Mouse (Mus musculus): Measurements from ENCODE around the gene Trim33. TPM values are rescaled to one million over a fixed set of nuclear protein-coding genes. Genes with fewer than 3 reads are reported as not detected.

Gene Trim33
- polyA plus RNA-seq, 1 experiment: 138 TPM

GRCm38 (mm10) chr3:103394121-103394520 is 115.0 kb downstream of the Trim33 start:
- Histone ChIP-seq H3K4me1 (ENCODE audit: control insufficient read depth, insufficient read depth, low read length) (no peaks in the 10 kb centered on the region), H3K4me3 (ENCODE audit: low read depth, low read length) (no peak overlapping the region), H3K27me3 (ENCODE audit: control insufficient read depth, insufficient read depth, low read length, poor library complexity, severe bottlenecking) (no peaks in the 10 kb centered on the region), H3K36me3 (ENCODE audit: control insufficient read depth, insufficient read depth, low read length, poor library complexity, severe bottlenecking) (no peaks in the 10 kb centered on the region), H3K9ac (ENCODE audit: low read depth, poor library complexity, severe bottlenecking) (no peak overlapping the region), H3K27ac (ENCODE audit: insufficient read depth, low read length) (no peak overlapping the region), H3K9me3 (replicated peaks; ENCODE audit: control insufficient read depth, insufficient read depth, low read length, poor library complexity, severe bottlenecking) (no peaks in the 10 kb centered on the region)
- TF ChIP-seq EP300 (IDR thresholded peaks at IDR 0.05; ENCODE audit: insufficient read depth, low read depth, low read length) (no peak), CTCF (IDR thresholded peaks at IDR 0.05; ENCODE audit: low read depth, low read length) (no peak), POLR2A (IDR thresholded peaks at IDR 0.05; ENCODE audit: insufficient read depth, low read length) (no peak)

- H3K9ac ChIP-seq (ENCODE audit: low read depth, poor library complexity, severe bottlenecking): no peak overlapping the region
- no peaks in the 10 kb centered on the region for H3K9me3 ChIP-seq (replicated peaks; ENCODE audit: control insufficient read depth, insufficient read depth, low read length, poor library complexity, severe bottlenecking)
- H3K4me1 ChIP-seq (ENCODE audit: control insufficient read depth, insufficient read depth, low read length): peaks cover 2% of the 10 kb centered on the region
- H3K36me3 ChIP-seq (ENCODE audit: control insufficient read depth, insufficient read depth, low read length, poor library complexity, severe bottlenecking): no peaks in the 10 kb centered on the region
- H3K4me3 ChIP-seq (ENCODE audit: low read depth, low read length): no peak overlapping the region
- H3K27ac ChIP-seq (ENCODE audit: insufficient read depth, low read length): no peak overlapping the region
- TF ChIP-seq EP300 (IDR thresholded peaks at IDR 0.05; ENCODE audit: insufficient read depth, low read depth, low read length) (no peak), POLR2A (IDR thresholded peaks at IDR 0.05; ENCODE audit: insufficient read depth, low read length) (no peak), CTCF (IDR thresholded peaks at IDR 0.05; ENCODE audit: low read depth, low read length) (no peak)
- no peaks in the 10 kb centered on the region for H3K27me3 ChIP-seq (ENCODE audit: control insufficient read depth, insufficient read depth, low read length, poor library complexity, severe bottlenecking)
Measured at GRCm38 (mm10) chr3:103397523-103397922, 118.4 kb downstream of the Trim33 start.

GRCm38 (mm10) chr3:103400807-103401206 is 121.7 kb downstream of the Trim33 start:
- no peaks in the 10 kb centered on the region for H3K9me3 ChIP-seq (replicated peaks; ENCODE audit: control insufficient read depth, insufficient read depth, low read length, poor library complexity, severe bottlenecking)
- H3K4me1 ChIP-seq (ENCODE audit: control insufficient read depth, insufficient read depth, low read length): peaks cover 2% of the 10 kb centered on the region
- H3K36me3 ChIP-seq (ENCODE audit: control insufficient read depth, insufficient read depth, low read length, poor library complexity, severe bottlenecking): no peaks in the 10 kb centered on the region
- no peaks in the 10 kb centered on the region for H3K27me3 ChIP-seq (ENCODE audit: control insufficient read depth, insufficient read depth, low read length, poor library complexity, severe bottlenecking)
- H3K4me3 ChIP-seq (ENCODE audit: low read depth, low read length): no peak overlapping the region
- TF ChIP-seq POLR2A (IDR thresholded peaks at IDR 0.05; ENCODE audit: insufficient read depth, low read length) (no peak), CTCF (IDR thresholded peaks at IDR 0.05; ENCODE audit: low read depth, low read length) (no peak), EP300 (IDR thresholded peaks at IDR 0.05; ENCODE audit: insufficient read depth, low read depth, low read length) (no peak)
- no peak overlapping the region for H3K9ac ChIP-seq (ENCODE audit: low read depth, poor library complexity, severe bottlenecking)
- H3K27ac ChIP-seq (ENCODE audit: insufficient read depth, low read length): no peak overlapping the region

GRCm38 (mm10) chr3:103401342-103402098 is 122.4 kb downstream of the Trim33 start:
- peaks cover 2% of the 10 kb centered on the region for H3K4me1 ChIP-seq (ENCODE audit: control insufficient read depth, insufficient read depth, low read length)
- 0 out of 2 replicates have a peak overlapping the region, but pooled peaks have one; percentile 5 for H3K4me3 ChIP-seq (ENCODE audit: low read depth, low read length)
- no peak overlapping the region for H3K9ac ChIP-seq (ENCODE audit: low read depth, poor library complexity, severe bottlenecking)
- H3K27me3 ChIP-seq (ENCODE audit: control insufficient read depth, insufficient read depth, low read length, poor library complexity, severe bottlenecking): no peaks in the 10 kb centered on the region
- H3K9me3 ChIP-seq (replicated peaks; ENCODE audit: control insufficient read depth, insufficient read depth, low read length, poor library complexity, severe bottlenecking): no peaks in the 10 kb centered on the region
- H3K27ac ChIP-seq (ENCODE audit: insufficient read depth, low read length): no peak overlapping the region
- TF ChIP-seq EP300 (IDR thresholded peaks at IDR 0.05; ENCODE audit: insufficient read depth, low read depth, low read length) (no peak), POLR2A (IDR thresholded peaks at IDR 0.05; ENCODE audit: insufficient read depth, low read length) (no peak), CTCF (IDR thresholded peaks at IDR 0.05; ENCODE audit: low read depth, low read length) (no peak)
- H3K36me3 ChIP-seq (ENCODE audit: control insufficient read depth, insufficient read depth, low read length, poor library complexity, severe bottlenecking): no peaks in the 10 kb centered on the region

- H3K4me1 ChIP-seq (ENCODE audit: control insufficient read depth, insufficient read depth, low read length): peaks cover 2% of the 10 kb centered on the region
- H3K36me3 ChIP-seq (ENCODE audit: control insufficient read depth, insufficient read depth, low read length, poor library complexity, severe bottlenecking): no peaks in the 10 kb centered on the region
- H3K4me3 ChIP-seq (ENCODE audit: low read depth, low read length): no peak overlapping the region
- no peak overlapping the region for H3K9ac ChIP-seq (ENCODE audit: low read depth, poor library complexity, severe bottlenecking)
- no peak overlapping the region for H3K27ac ChIP-seq (ENCODE audit: insufficient read depth, low read length)
- H3K27me3 ChIP-seq (ENCODE audit: control insufficient read depth, insufficient read depth, low read length, poor library complexity, severe bottlenecking): no peaks in the 10 kb centered on the region
- TF ChIP-seq CTCF (IDR thresholded peaks at IDR 0.05; ENCODE audit: low read depth, low read length) (no peak), EP300 (IDR thresholded peaks at IDR 0.05; ENCODE audit: insufficient read depth, low read depth, low read length) (no peak), POLR2A (IDR thresholded peaks at IDR 0.05; ENCODE audit: insufficient read depth, low read length) (no peak)
- H3K9me3 ChIP-seq (replicated peaks; ENCODE audit: control insufficient read depth, insufficient read depth, low read length, poor library complexity, severe bottlenecking): no peaks in the 10 kb centered on the region
Measured at GRCm38 (mm10) chr3:103402212-103402611, 123.1 kb downstream of the Trim33 start.

GRCm38 (mm10) chr3:103405135-103405534 is 126.0 kb downstream of the Trim33 start:
- Histone ChIP-seq H3K27me3 (ENCODE audit: control insufficient read depth, insufficient read depth, low read length, poor library complexity, severe bottlenecking) (no peaks in the 10 kb centered on the region), H3K36me3 (ENCODE audit: control insufficient read depth, insufficient read depth, low read length, poor library complexity, severe bottlenecking) (no peaks in the 10 kb centered on the region), H3K4me1 (ENCODE audit: control insufficient read depth, insufficient read depth, low read length) (peaks cover 2% of the 10 kb centered on the region), H3K9ac (ENCODE audit: low read depth, poor library complexity, severe bottlenecking) (no peak overlapping the region), H3K9me3 (replicated peaks; ENCODE audit: control insufficient read depth, insufficient read depth, low read length, poor library complexity, severe bottlenecking) (no peaks in the 10 kb centered on the region), H3K27ac (ENCODE audit: insufficient read depth, low read length) (no peak overlapping the region), H3K4me3 (ENCODE audit: low read depth, low read length) (no peak overlapping the region)
- TF ChIP-seq CTCF (IDR thresholded peaks at IDR 0.05; ENCODE audit: low read depth, low read length): no peak
- TF ChIP-seq EP300 (IDR thresholded peaks at IDR 0.05; ENCODE audit: insufficient read depth, low read depth, low read length): no peak
- TF ChIP-seq POLR2A (IDR thresholded peaks at IDR 0.05; ENCODE audit: insufficient read depth, low read length): no peak
